Mouse (Mus musculus): ENCODE results near the gene Pla2g4b. TPM values are rescaled to one million over a fixed set of nuclear protein-coding genes. Genes with fewer than 3 reads are reported as not detected.

Gene Pla2g4b
- 1.1 and 1.3 TPM in 2 replicates for polyA plus RNA-seq (2012; rRNA removed)
- polyA plus RNA-seq (2014; fragmentation: Nextera tagmentation; extraction: Ambion mirVana) = 0.11 and 0.13 TPM in 2 replicates

DNA sequence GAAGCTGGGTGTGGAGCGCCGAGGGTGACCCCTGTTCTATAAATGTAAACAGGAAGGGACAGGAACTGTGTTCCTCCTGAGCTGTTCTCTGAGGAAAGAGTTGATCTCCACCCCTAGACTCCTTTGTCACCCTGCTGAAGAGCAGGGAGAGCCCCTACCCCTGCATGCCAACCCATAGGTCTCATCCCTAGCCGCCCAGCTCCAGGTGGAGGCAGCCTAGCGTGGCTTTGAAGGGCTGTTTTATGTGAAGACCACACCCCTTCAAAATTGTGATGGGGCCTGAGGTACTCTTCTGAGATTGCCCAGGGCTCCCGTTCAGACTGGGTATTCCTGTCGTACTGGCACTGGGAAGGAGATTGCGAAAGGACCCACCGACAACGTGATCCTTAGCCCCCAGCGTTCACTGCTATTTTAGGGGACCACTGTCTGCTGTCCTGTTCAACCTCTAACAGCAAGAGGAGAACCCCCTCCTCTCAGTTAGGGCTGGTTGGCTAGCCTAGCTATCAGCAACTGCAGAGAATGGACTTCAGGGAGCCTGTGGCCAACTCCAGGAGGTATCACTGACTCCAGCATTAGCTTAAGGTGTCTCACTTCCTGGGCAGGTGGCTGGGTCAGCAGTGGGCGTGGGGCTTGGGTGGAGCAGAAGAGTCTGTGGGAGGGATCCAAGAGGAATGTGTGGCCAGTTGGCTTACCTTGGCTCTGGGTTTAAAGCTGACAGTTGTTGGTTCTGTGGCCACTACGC lies at the start of gene Pla2g4b:
Pla2g4b (plus strand) TSS at position 692 of the 742 bp plus-strand sequence.
- no peaks in the 10 kb centered on the region for H3K9me3 ChIP-seq (ENCODE audit: control insufficient read depth, low read length)
- ATAC-seq (ENCODE audit: insufficient read depth) = no peak
- TF ChIP-seq CTCF (IDR thresholded peaks at IDR 0.05; ENCODE audit: low read depth) (no peak), EP300 (IDR thresholded peaks at IDR 0.05; ENCODE audit: low read depth) (no peak)
- no peak within 1 kb of the TSS for H3K4me3 ChIP-seq (ENCODE audit: insufficient read depth in 1 of 2, low read depth in 2 of 2, low read length in 2 of 2)
- no peaks in the 10 kb centered on the region for H3K36me3 ChIP-seq (replicated peaks; ENCODE audit: control insufficient read depth, insufficient read depth, low read depth)
- no peak within 1 kb of the TSS for H3K27ac ChIP-seq
- WGBS (ENCODE audit: insufficient replicate concordance) = 77% methylated on average over 12 of the region's 12 CpGs
- H3K9ac ChIP-seq (replicated peaks) = no peak within 1 kb of the TSS
- no peak for DNase-seq (ENCODE audit: low read depth in 3 of 3, low spot score in 3 of 3)
- no peak within 1 kb of the TSS for H3K4me2 ChIP-seq (ENCODE audit: low read depth)
- peaks cover 0 to 13% of the 10 kb centered on the region in 2 experiments for H3K4me1 ChIP-seq (replicated peaks; ENCODE audit: control insufficient read depth in 2 of 2, insufficient read depth in 2 of 2, low read length in 1 of 2)
- no peaks in the 10 kb centered on the region for H3K27me3 ChIP-seq (ENCODE audit: control insufficient read depth, insufficient read depth, low read length)

DNA sequence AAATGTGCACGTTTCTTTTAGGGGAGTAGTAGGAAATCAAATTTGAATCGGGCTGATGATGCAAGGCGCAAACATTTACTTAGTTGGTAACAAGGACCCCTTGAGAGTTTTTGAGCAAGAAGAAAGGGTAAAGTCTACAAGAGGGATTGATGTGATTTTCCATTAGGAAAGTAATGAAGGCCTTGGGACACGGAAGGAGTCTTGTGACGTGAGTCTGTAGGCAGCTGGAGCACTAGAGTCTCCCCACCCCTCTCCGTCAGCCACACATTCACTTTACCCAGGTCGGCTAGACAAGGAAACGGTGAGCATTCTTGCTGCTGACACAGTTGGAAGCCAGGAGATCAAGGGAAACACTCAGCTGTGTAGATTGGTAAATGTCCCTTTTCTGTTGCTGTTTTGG lies 47.3 kb upstream of the Pla2g4b start:
- no peak for DNase-seq (ENCODE audit: low read depth in 3 of 3, low spot score in 3 of 3)
- no peak for ATAC-seq (ENCODE audit: insufficient read depth)
- Histone ChIP-seq H3K27me3 (ENCODE audit: control insufficient read depth, insufficient read depth, low read length) (no peaks in the 10 kb centered on the region), H3K4me2 (ENCODE audit: low read depth) (no peak overlapping the region), H3K4me1 (replicated peaks; ENCODE audit: control insufficient read depth in 2 of 2, insufficient read depth in 2 of 2, low read length in 1 of 2) (no peaks in the 10 kb centered on the region; a peak in 1 of 4 replicates), H3K9me3 (ENCODE audit: control insufficient read depth, low read length) (no peaks in the 10 kb centered on the region), H3K27ac (no peak overlapping the region), H3K9ac (replicated peaks) (no peak overlapping the region), H3K4me3 (ENCODE audit: insufficient read depth in 1 of 2, low read depth in 2 of 2, low read length in 2 of 2) (no peak overlapping the region), H3K36me3 (replicated peaks; ENCODE audit: control insufficient read depth, insufficient read depth, low read depth) (no peaks in the 10 kb centered on the region)
- 63% methylated on average over 8 of the region's 8 CpGs for WGBS (ENCODE audit: insufficient replicate concordance)
- no peak for TF ChIP-seq EP300 (IDR thresholded peaks at IDR 0.05; ENCODE audit: low read depth)
- no peak for TF ChIP-seq CTCF (IDR thresholded peaks at IDR 0.05; ENCODE audit: low read depth)

- H3K27me3 ChIP-seq (ENCODE audit: control insufficient read depth, insufficient read depth, low read length) = no peaks in the 10 kb centered on the region
- H3K9me3 ChIP-seq (ENCODE audit: control insufficient read depth, low read length) = no peaks in the 10 kb centered on the region
- DNase-seq (ENCODE audit: low read depth in 3 of 3, low spot score in 3 of 3) (no peak), ATAC-seq (ENCODE audit: insufficient read depth) (no peak)
- H3K4me2 ChIP-seq (ENCODE audit: low read depth) = no peak overlapping the region
- no peak overlapping the region for H3K4me3 ChIP-seq (ENCODE audit: insufficient read depth in 1 of 2, low read depth in 2 of 2, low read length in 2 of 2)
- no peak overlapping the region for H3K9ac ChIP-seq (replicated peaks)
- no peaks in the 10 kb centered on the region for H3K36me3 ChIP-seq (replicated peaks; ENCODE audit: control insufficient read depth, insufficient read depth, low read depth)
- no peak for TF ChIP-seq EP300 (IDR thresholded peaks at IDR 0.05; ENCODE audit: low read depth)
- no peak for TF ChIP-seq CTCF (IDR thresholded peaks at IDR 0.05; ENCODE audit: low read depth)
- WGBS (ENCODE audit: insufficient replicate concordance) = 70% methylated on average over 6 of the region's 6 CpGs
- no peaks in the 10 kb centered on the region; a peak in 1 of 4 replicates for H3K4me1 ChIP-seq (replicated peaks; ENCODE audit: control insufficient read depth in 2 of 2, insufficient read depth in 2 of 2, low read length in 1 of 2)
- H3K27ac ChIP-seq = no peak overlapping the region
Measured at GRCm38 (mm10) chr2:119986369-119986768, 46.8 kb upstream of the Pla2g4b start.

GRCm38 (mm10) chr2:119987441-119987840 lies 45.8 kb upstream of the Pla2g4b start:
- Histone ChIP-seq H3K9ac (replicated peaks) (no peak overlapping the region), H3K4me2 (ENCODE audit: low read depth) (no peak overlapping the region), H3K9me3 (ENCODE audit: control insufficient read depth, low read length) (no peaks in the 10 kb centered on the region), H3K27me3 (ENCODE audit: control insufficient read depth, insufficient read depth, low read length) (no peaks in the 10 kb centered on the region), H3K36me3 (replicated peaks; ENCODE audit: control insufficient read depth, insufficient read depth, low read depth) (no peaks in the 10 kb centered on the region), H3K27ac (no peak overlapping the region), H3K4me1 (replicated peaks; ENCODE audit: control insufficient read depth in 2 of 2, insufficient read depth in 2 of 2, low read length in 1 of 2) (no peaks in the 10 kb centered on the region; a peak in 1 of 4 replicates), H3K4me3 (ENCODE audit: insufficient read depth in 1 of 2, low read depth in 2 of 2, low read length in 2 of 2) (no peak overlapping the region)
- 80% methylated on average over 2 of the region's 2 CpGs for WGBS (ENCODE audit: insufficient replicate concordance)
- DNase-seq (ENCODE audit: low read depth in 3 of 3, low spot score in 3 of 3) (no peak), ATAC-seq (ENCODE audit: insufficient read depth) (no peak)
- TF ChIP-seq EP300 (IDR thresholded peaks at IDR 0.05; ENCODE audit: low read depth) = no peak
- no peak for TF ChIP-seq CTCF (IDR thresholded peaks at IDR 0.05; ENCODE audit: low read depth)

DNA sequence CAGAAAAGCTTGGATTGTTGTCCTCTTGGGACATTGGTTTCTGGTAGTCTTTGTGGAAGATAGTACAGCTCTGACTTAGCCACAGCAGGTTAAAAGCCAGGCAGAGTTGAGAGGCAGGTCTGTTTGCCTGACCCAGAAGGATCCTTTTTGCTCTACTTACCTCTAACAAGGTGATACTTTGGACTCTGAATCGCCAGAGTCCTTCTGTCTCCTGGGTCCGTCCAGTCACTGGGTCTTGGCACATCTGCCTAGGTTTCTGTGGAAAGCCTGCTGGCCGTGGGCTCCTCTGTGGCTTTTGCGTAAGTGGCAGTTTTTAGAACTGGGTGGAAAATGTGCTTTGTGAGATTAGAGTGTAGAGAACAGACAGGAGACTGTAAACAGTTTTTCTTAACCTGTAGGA lies 44.3 kb upstream of the Pla2g4b start:
- Histone ChIP-seq H3K9ac (replicated peaks) (no peak overlapping the region), H3K4me1 (replicated peaks; ENCODE audit: control insufficient read depth in 2 of 2, insufficient read depth in 2 of 2, low read length in 1 of 2) (no peaks in the 10 kb centered on the region; a peak in 1 of 4 replicates), H3K27me3 (ENCODE audit: control insufficient read depth, insufficient read depth, low read length) (no peaks in the 10 kb centered on the region), H3K36me3 (replicated peaks; ENCODE audit: control insufficient read depth, insufficient read depth, low read depth) (no peaks in the 10 kb centered on the region), H3K4me3 (ENCODE audit: insufficient read depth in 1 of 2, low read depth in 2 of 2, low read length in 2 of 2) (no peak overlapping the region), H3K27ac (no peak overlapping the region), H3K9me3 (ENCODE audit: control insufficient read depth, low read length) (no peaks in the 10 kb centered on the region), H3K4me2 (ENCODE audit: low read depth) (no peak overlapping the region)
- ATAC-seq (ENCODE audit: insufficient read depth) (no peak), DNase-seq (ENCODE audit: low read depth in 3 of 3, low spot score in 3 of 3) (no peak)
- 54% methylated on average over 4 of the region's 4 CpGs for WGBS (ENCODE audit: insufficient replicate concordance)
- TF ChIP-seq EP300 (IDR thresholded peaks at IDR 0.05; ENCODE audit: low read depth) (no peak), CTCF (IDR thresholded peaks at IDR 0.05; ENCODE audit: low read depth) (no peak)

All from liver, embryonic 14.5 days (tissue).